ENCODE assay signal across 14 mouse cellular contexts in genomic region chr3:84350311-84350710, GRCm38 (mm10). TPM values are rescaled to one million over a fixed set of nuclear protein-coding genes. Genes with fewer than 3 reads are reported as not detected.
DNase-seq lines count a peak whose midpoint lies in the region; ATAC-seq and TF ChIP-seq lines count a peak whose summit lies in the region.
"Had no signal": no experiment of that assay in that cellular context is flagged by ENCODE, and none has a peak within 500 bp of the region (broad histone marks: within the 10 kb centered on the region; RNA-seq: fewer than 3 reads in every experiment).

No protein-coding gene starts in this region.

- H3K9me3 ChIP-seq in midbrain, embryonic 10.5 days (replicated peaks): no peaks in the 10 kb centered on the region
- H3K9me3 ChIP-seq in midbrain, postnatal 0 days (ENCODE audit: low read length): no peaks in the 10 kb centered on the region
- no peaks in the 10 kb centered on the region for H3K9me3 ChIP-seq in liver, postnatal 0 days (ENCODE audit: low read length)
- H3K9me3 ChIP-seq: heart, embryonic 15.5 days; hindbrain, embryonic 15.5 days; limb, embryonic 15.5 days; neural tube, embryonic 12.5 days had no signal

- H3K36me3 ChIP-seq in midbrain, embryonic 10.5 days: no peaks in the 10 kb centered on the region
- no peaks in the 10 kb centered on the region for H3K36me3 ChIP-seq in midbrain, postnatal 0 days (ENCODE audit: insufficient read depth, low read length)
- no peaks in the 10 kb centered on the region for H3K36me3 ChIP-seq in liver, postnatal 0 days (replicated peaks; ENCODE audit: insufficient read depth, low read length)
- H3K36me3 ChIP-seq: heart, embryonic 15.5 days; hindbrain, embryonic 15.5 days; limb, embryonic 15.5 days; neural tube, embryonic 12.5 days had no signal

- H3K27me3 ChIP-seq in midbrain, embryonic 10.5 days (ENCODE audit: low read depth, poor library complexity, severe bottlenecking): peaks cover 33% of the 10 kb centered on the region
- no peaks in the 10 kb centered on the region for H3K27me3 ChIP-seq in midbrain, postnatal 0 days (ENCODE audit: insufficient read depth, low read length)
- H3K27me3 ChIP-seq in liver, postnatal 0 days (ENCODE audit: insufficient read depth, low read length): peaks cover 3% of the 10 kb centered on the region; the same call in 1 of the 2 replicates
- H3K27me3 ChIP-seq: hindbrain, embryonic 15.5 days; neural tube, embryonic 12.5 days had no signal

- peaks cover 45% of the 10 kb centered on the region for H3K4me1 ChIP-seq in midbrain, embryonic 10.5 days
- H3K4me1 ChIP-seq in midbrain, postnatal 0 days (ENCODE audit: insufficient read depth, low read length): no peaks in the 10 kb centered on the region
- peaks cover 42% of the 10 kb centered on the region for H3K4me1 ChIP-seq in liver, postnatal 0 days (ENCODE audit: insufficient read depth)

- H3K4me3 ChIP-seq in midbrain, embryonic 10.5 days: no peak overlapping the region
- H3K4me3 ChIP-seq in midbrain, postnatal 0 days (ENCODE audit: low read depth, low read length): no peak overlapping the region
- no peak overlapping the region for H3K4me3 ChIP-seq in liver, postnatal 0 days (ENCODE audit: low read depth, low read length)
- H3K4me3 ChIP-seq: gastrocnemius, adult 2 months; heart, embryonic 15.5 days; hindbrain, embryonic 15.5 days; limb, embryonic 15.5 days; neural tube, embryonic 12.5 days had no signal

- H3K9ac ChIP-seq in midbrain, postnatal 0 days (replicated peaks; ENCODE audit: low read length, poor library complexity, severe bottlenecking): no peak overlapping the region
- H3K9ac ChIP-seq in liver, postnatal 0 days (replicated peaks): 0 out of 2 replicates have a peak overlapping the region, but pooled peaks have one; percentile 26
- H3K9ac ChIP-seq: heart, embryonic 15.5 days; hindbrain, embryonic 15.5 days; limb, embryonic 15.5 days; neural tube, embryonic 12.5 days had no signal

- DNase-seq in midbrain, embryonic 10.5 days (ENCODE audit: low spot score): no peak
- no peak for DNase-seq in midbrain, postnatal 0 days (ENCODE audit: low spot score)
- DNase-seq in liver, postnatal 0 days: peak; percentile 79
- no peak for DNase-seq in thymus, adult 18-20 months
- no peak for DNase-seq in Muller cell, postnatal 12 days (ENCODE audit: inconsistent ontology term)
- no peak for DNase-seq in embryo, embryonic 11 days
- DNase-seq: gastrocnemius, adult 2 months; kidney, postnatal 10 days; midbrain, embryonic 14.5 days had no signal

- 0 out of 2 replicates have a peak overlapping the region, but pooled peaks have one; percentile 1 for H3K27ac ChIP-seq in midbrain, embryonic 10.5 days (replicated peaks)
- no peak overlapping the region for H3K27ac ChIP-seq in midbrain, postnatal 0 days (ENCODE audit: low read depth, low read length)
- H3K27ac ChIP-seq in liver, postnatal 0 days (ENCODE audit: low read depth): no peak overlapping the region; the same call in 1 of the 2 replicates
- H3K27ac ChIP-seq: gastrocnemius, adult 2 months; heart, embryonic 15.5 days; hindbrain, embryonic 15.5 days; limb, embryonic 15.5 days; neural tube, embryonic 12.5 days had no signal

- 78% methylated on average over 6 of the region's 6 CpGs for WGBS in midbrain, embryonic 10.5 days
- WGBS in midbrain, postnatal 0 days: 69% methylated on average over 6 of the region's 6 CpGs
- WGBS in liver, postnatal 0 days (ENCODE audit: insufficient replicate concordance): 44% methylated on average over 6 of the region's 6 CpGs

- ATAC-seq in midbrain, postnatal 0 days (ENCODE audit: low FRiP score): no peak
- ATAC-seq in granulocyte monocyte progenitor cell, adult 5-6 weeks (replicated peaks; ENCODE audit: poor library complexity, severe bottlenecking): peak; percentile 38
- ATAC-seq in liver, postnatal 0 days: peak; percentile 95

- no peak overlapping the region for H3K4me2 ChIP-seq in midbrain, postnatal 0 days (ENCODE audit: low read depth, low read length, poor library complexity, severe bottlenecking)
- peak overlapping the region; percentile 22; the same call in 1 of the 2 replicates for H3K4me2 ChIP-seq in liver, postnatal 0 days (ENCODE audit: low read depth, low read length)
- H3K4me2 ChIP-seq: heart, embryonic 15.5 days; hindbrain, embryonic 15.5 days; limb, embryonic 15.5 days; neural tube, embryonic 12.5 days had no signal

- TF ChIP-seq CTCF in midbrain, postnatal 0 days (IDR thresholded peaks at IDR 0.05): no peak
- no peak for TF ChIP-seq CTCF in liver, postnatal 0 days (IDR thresholded peaks at IDR 0.05; ENCODE audit: low read depth)

- TF ChIP-seq EP300 in liver, postnatal 0 days (IDR thresholded peaks at IDR 0.05; ENCODE audit: low read depth): peak; percentile 99

RNA-seq across cellular contexts. Expression of gene Trim2, which starts 43.6 kb away (rescaled TPM):
- polyA plus RNA-seq in midbrain, embryonic 10.5 days (2016; fragmentation: Nextera tagmentation; extraction: Ambion mirVana): 81.7 and 116 TPM in 2 replicates
- 269 and 291 TPM in 2 replicates for total RNA-seq in midbrain, postnatal 0 days (2014; rRNA removed)
- 132 and 149 TPM in 2 replicates for polyA plus RNA-seq in midbrain, postnatal 0 days (2015; fragmentation: Nextera tagmentation; extraction: Ambion mirVana)
- total RNA-seq in granulocyte monocyte progenitor cell, adult 5-6 weeks (2014; fragmentation: Nextera tagmentation): not detected in 2 replicates
- not detected in 2 replicates for total RNA-seq in granulocyte monocyte progenitor cell, adult 5-6 weeks (2017)
- polyA plus RNA-seq in liver, postnatal 0 days (2015; fragmentation: Nextera tagmentation; extraction: Ambion mirVana): 2.7 and 2.9 TPM in 2 replicates

Comparison
In these comparisons a context has a peak if more than half of its experiments do, and no peak if none do; other contexts are left out.
1. RNA of gene Trim2, which starts 43.6 kb away (polyA plus RNA-seq): 132 to 149 TPM in midbrain, postnatal 0 days and 81.7 to 116 TPM in midbrain, embryonic 10.5 days; 2.7 to 2.9 TPM in liver, postnatal 0 days; every median in the first group is over 10 times any median in the second.